Mouse (Mus musculus) neural tube, embryonic 15.5 days (tissue): ENCODE results near the gene Myl10. TPM values are rescaled to one million over a fixed set of nuclear protein-coding genes. Genes with fewer than 3 reads are reported as not detected.

ENCODE experiments used
- polyA plus RNA-seq: library from polyadenylated mRNA; unstranded; fragments of >200 nt; fragmentation: Nextera tagmentation; extraction: Ambion mirVana; gene quantifications from 2 replicates; pipeline ENCODE4 v1.2.1, GENCODE M21; 2015

The Myl10 gene
- polyA plus RNA-seq, 1 experiment from 2014 or later = not detected

Other genes with a start within 250 kb of the Myl10 start
- gene Cux1, start 125.7 kb upstream of the Myl10 start, polyA plus RNA-seq = 87.8 and 96.6 TPM in 2 replicates
- gene Col26a1, start 190.1 kb downstream of the Myl10 start, polyA plus RNA-seq = 35.4 and 45.5 TPM in 2 replicates
- 106 and 115 TPM in 2 replicates for gene Ift22, start 215.0 kb downstream of the Myl10 start, polyA plus RNA-seq